Mouse (Mus musculus): ENCODE results near the gene Stoml1.

The Stoml1 gene

GRCm38 (mm10) chr9:58253033-58253804 lies at the start of gene Stoml1:
Gene Stoml1 (plus strand): TSS chr9:58253164.
- DNase-seq (ENCODE audit: low spot score in 2 of 2): peak; percentile 87

GRCm38 (mm10) chr9:58203516-58204447 lies 49.2 kb upstream of the Stoml1 start, which contains the start of the genes Islr and Islr2:
Gene Islr (minus strand): TSS chr9:58204306.
Gene Islr2 (minus strand): TSS chr9:58204319.
- peak in 1 of 2 experiments; percentile 27 for DNase-seq (ENCODE audit: low spot score in 2 of 2)

GRCm38 (mm10) chr9:58204448-58205000 lies 48.4 kb upstream of the Stoml1 start:
- peak; percentile 92 to 94 for DNase-seq (ENCODE audit: low spot score in 2 of 2)

- DNase-seq (ENCODE audit: low spot score in 2 of 2): no peak
Measured at GRCm38 (mm10) chr9:58206013-58206412, 47.0 kb upstream of the Stoml1 start.

GRCm38 (mm10) chr9:58209462-58210303 lies 43.3 kb upstream of the Stoml1 start:
- no peak for DNase-seq (ENCODE audit: low spot score in 2 of 2)

- DNase-seq (ENCODE audit: low spot score in 2 of 2): no peak
Measured at GRCm38 (mm10) chr9:58210304-58210627, 42.7 kb upstream of the Stoml1 start.

- no peak for DNase-seq (ENCODE audit: low spot score in 2 of 2)
Measured at GRCm38 (mm10) chr9:58213377-58213776, 39.6 kb upstream of the Stoml1 start.

- DNase-seq (ENCODE audit: low spot score in 2 of 2): no peak
Measured at GRCm38 (mm10) chr9:58213865-58214264, 39.1 kb upstream of the Stoml1 start.

- no peak for DNase-seq (ENCODE audit: low spot score in 2 of 2)
Measured at GRCm38 (mm10) chr9:58214519-58215180, 38.3 kb upstream of the Stoml1 start.

GRCm38 (mm10) chr9:58216402-58216801 lies 36.6 kb upstream of the Stoml1 start:
- DNase-seq (ENCODE audit: low spot score in 2 of 2): peak in 1 of 2 experiments; percentile 35

- DNase-seq (ENCODE audit: low spot score in 2 of 2): no peak
Measured at GRCm38 (mm10) chr9:58218539-58218938, 34.4 kb upstream of the Stoml1 start.

- no peak for DNase-seq (ENCODE audit: low spot score in 2 of 2)
Measured at GRCm38 (mm10) chr9:58220218-58220903, 32.6 kb upstream of the Stoml1 start.

GRCm38 (mm10) chr9:58224356-58224755 lies 28.6 kb upstream of the Stoml1 start:
- DNase-seq (ENCODE audit: low spot score in 2 of 2): no peak

GRCm38 (mm10) chr9:58225915-58226913 lies 26.8 kb upstream of the Stoml1 start:
- DNase-seq (ENCODE audit: low spot score in 2 of 2): peak in 1 of 2 experiments; percentile 46

- DNase-seq (ENCODE audit: low spot score in 2 of 2): no peak
Measured at GRCm38 (mm10) chr9:58228777-58229466, 24.0 kb upstream of the Stoml1 start.

GRCm38 (mm10) chr9:58231746-58232145 lies 21.2 kb upstream of the Stoml1 start:
- DNase-seq (ENCODE audit: low spot score in 2 of 2): no peak

- DNase-seq (ENCODE audit: low spot score in 2 of 2): no peak
Measured at GRCm38 (mm10) chr9:58232374-58232773, 20.6 kb upstream of the Stoml1 start.

GRCm38 (mm10) chr9:58234502-58235015 lies 18.4 kb upstream of the Stoml1 start:
- no peak for DNase-seq (ENCODE audit: low spot score in 2 of 2)
